Mouse (Mus musculus) G1E (cell line): ENCODE results near the gene Cers2.

Experiments
- CTCF ChIP-seq: IDR thresholded peaks from 2 replicates; pipeline ENCODE4 v1.5.1; 2012; ENCODE audit warnings: low read depth, low read length, inconsistent platforms, mixed read lengths
- GATA1 ChIP-seq: IDR thresholded peaks from 2 replicates; pipeline ENCODE4 v1.6.1; 2012; ENCODE audit warnings: borderline replicate concordance, low read length, inconsistent platforms, mixed read lengths
- POLR2AphosphoS5 ChIP-seq: IDR thresholded peaks from 2 replicates; pipeline ENCODE4 v1.6.1; 2012; ENCODE audit warnings: low read depth, low read length, inconsistent platforms; ENCODE audit not compliant: insufficient replicate concordance
- TAL1 ChIP-seq: conservative IDR thresholded peaks from 2 replicates; pipeline ENCODE4 v1.6.1; 2012; ENCODE audit warnings: low read depth, low read length, inconsistent platforms, mixed read lengths

DNA sequence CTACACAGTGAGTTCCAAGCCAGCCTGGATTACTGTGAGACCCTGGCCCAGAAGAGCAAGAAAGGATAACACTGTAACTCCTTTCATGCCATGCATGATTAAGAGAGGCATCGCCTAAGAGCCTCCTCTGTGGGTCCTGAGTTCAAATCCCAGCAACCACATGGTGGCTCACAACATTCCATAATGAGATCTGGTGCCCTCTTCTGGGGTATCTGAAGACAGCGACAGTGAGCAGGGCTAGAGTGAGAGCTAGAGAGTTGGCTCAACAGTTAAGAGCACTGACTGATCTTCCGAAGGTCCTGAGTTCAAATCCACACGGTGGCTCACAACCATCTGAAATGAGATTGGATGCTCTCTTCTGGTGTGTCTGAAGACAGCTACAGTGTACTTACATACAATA lies 40.1 kb upstream of the Cers2 start:
- TF ChIP-seq TAL1 (no peak), CTCF (no peak), GATA1 (no peak), POLR2AphosphoS5 (no peak)
